Mouse (Mus musculus): ENCODE results near the gene Cnnm4. TPM values are rescaled to one million over a fixed set of nuclear protein-coding genes. Genes with fewer than 3 reads are reported as not detected.

Cnnm4 gene
- total RNA-seq, 4 experiments from 2014 or later, result 11.7 to 13.7 (median 12.2) TPM

GRCm38 (mm10) chr1:36540807-36541206 is 69.4 kb downstream of the Cnnm4 start:
- no peak for DNase-seq (ENCODE audit: low spot score in 2 of 2)

GRCm38 (mm10) chr1:36541844-36542243 is 70.4 kb downstream of the Cnnm4 start:
- no peak for DNase-seq (ENCODE audit: low spot score in 2 of 2)

- no peak for DNase-seq (ENCODE audit: low spot score in 2 of 2)
These were observed 71.5 kb downstream of the Cnnm4 start for GRCm38 (mm10) chr1:36542925-36543324.

- DNase-seq (ENCODE audit: low spot score in 2 of 2), result no peak
These were observed 74.0 kb downstream of the Cnnm4 start for GRCm38 (mm10) chr1:36545382-36545781.

- no peak for DNase-seq (ENCODE audit: low spot score in 2 of 2)
These were observed 74.6 kb downstream of the Cnnm4 start for GRCm38 (mm10) chr1:36545845-36546600.

- peak; percentile 90 to 98 for DNase-seq (ENCODE audit: low spot score in 2 of 2)
These were observed 75.6 kb downstream of the Cnnm4 start, which contains the start of gene Ankrd39 for GRCm38 (mm10) chr1:36546888-36547471. TSS of gene Ankrd39 (minus strand) at chr1:36547445.

GRCm38 (mm10) chr1:36547981-36548598 is 76.7 kb downstream of the Cnnm4 start:
- no peak for DNase-seq (ENCODE audit: low spot score in 2 of 2)

GRCm38 (mm10) chr1:36548771-36549170 is 77.4 kb downstream of the Cnnm4 start:
- DNase-seq (ENCODE audit: low spot score in 2 of 2), result no peak

GRCm38 (mm10) chr1:36549491-36549890 is 78.1 kb downstream of the Cnnm4 start:
- DNase-seq (ENCODE audit: low spot score in 2 of 2), result no peak

GRCm38 (mm10) chr1:36550075-36550863 is 78.8 kb downstream of the Cnnm4 start:
- DNase-seq (ENCODE audit: low spot score in 2 of 2), result no peak

GRCm38 (mm10) chr1:36551904-36552303 is 80.5 kb downstream of the Cnnm4 start:
- DNase-seq (ENCODE audit: low spot score in 2 of 2), result no peak

GRCm38 (mm10) chr1:36552506-36552905 is 81.1 kb downstream of the Cnnm4 start:
- no peak for DNase-seq (ENCODE audit: low spot score in 2 of 2)

- no peak for DNase-seq (ENCODE audit: low spot score in 2 of 2)
These were observed 83.4 kb downstream of the Cnnm4 start for GRCm38 (mm10) chr1:36554633-36555399.

GRCm38 (mm10) chr1:36555798-36556395 is 84.5 kb downstream of the Cnnm4 start:
- DNase-seq (ENCODE audit: low spot score in 2 of 2), result no peak

- peak; percentile 77 to 92 for DNase-seq (ENCODE audit: low spot score in 2 of 2)
These were observed 85.4 kb downstream of the Cnnm4 start for GRCm38 (mm10) chr1:36556553-36557456.

- peak in 1 of 2 experiments; percentile 67 for DNase-seq (ENCODE audit: low spot score in 2 of 2)
These were observed 86.1 kb downstream of the Cnnm4 start for GRCm38 (mm10) chr1:36557457-36558011.
